Mouse (Mus musculus) hindbrain, postnatal 0 days (tissue): Measurements from ENCODE around the gene Bspry. TPM values are rescaled to one million over a fixed set of nuclear protein-coding genes. Genes with fewer than 3 reads are reported as not detected.
"Not testable (repeated sequence)": the region's sequence is repeated elsewhere in the genome, so short reads cannot be mapped to it uniquely, and the experiment has no call there.

ENCODE experiments used
- ATAC-seq: fragments of 200-750 bp; cut with Nextera tagmentation; 2 replicates; pipeline ENCODE4 v1.8.0; 2017; ENCODE audit warnings: mild to moderate bottlenecking, moderate TSS enrichment, moderate library complexity
- DNase-seq: peaks from one replicate; pipeline ENCODE4 v3.0.0-alpha.2; 2015; ENCODE audit warnings: low spot score
- H3K27ac ChIP-seq: fragments of 300-500 bp; sonication (generic); 2 replicates; pipeline ENCODE4 v1.5.1; 2014; ENCODE audit warnings: mild to moderate bottlenecking
- H3K27me3 ChIP-seq: fragments of 300-500 bp; sonication (generic); 2 replicates; pipeline ENCODE4 v1.6.1; 2014; ENCODE audit warnings: low read length, mixed read lengths; ENCODE audit not compliant: insufficient read depth
- H3K36me3 ChIP-seq: fragments of 300-500 bp; sonication (generic); 2 replicates; pipeline ENCODE4 v1.6.1; 2014; ENCODE audit warnings: low read length, mixed read lengths; ENCODE audit not compliant: insufficient read depth
- H3K4me1 ChIP-seq: fragments of 300-500 bp; sonication (generic); 2 replicates; pipeline ENCODE4 v1.6.1; 2014; ENCODE audit warnings: antibody characterized with exemption, low read length, mixed read lengths; ENCODE audit not compliant: insufficient read depth
- H3K4me2 ChIP-seq: fragments of 300-500 bp; sonication (generic); 2 replicates; pipeline ENCODE4 v1.6.1; 2014; ENCODE audit warnings: low read depth, mild to moderate bottlenecking, low read length, moderate library complexity, mixed read lengths
- H3K4me3 ChIP-seq: fragments of 300-500 bp; sonication (generic); 2 replicates; pipeline ENCODE4 v1.5.1; 2014; ENCODE audit warnings: low read length
- H3K9ac ChIP-seq: fragments of 300-500 bp; sonication (generic); replicated peaks from 2 replicates; pipeline ENCODE4 v1.6.1; 2014; ENCODE audit warnings: mild to moderate bottlenecking, low read length, moderate library complexity, mixed read lengths
- H3K9me3 ChIP-seq: fragments of 300-500 bp; sonication (generic); 2 replicates; pipeline ENCODE4 v1.6.1; 2016; ENCODE audit warnings: low read length, mixed read lengths
- CTCF ChIP-seq: IDR thresholded peaks from 2 replicates; pipeline ENCODE4 v1.5.1; 2016; ENCODE audit warnings: antibody characterized with exemption, control low read depth, low read depth
- WGBS: fragments of 180-500 bp; shearing (Covaris S2); extraction: QIAGEN DNeasy Blood & Tissue Kit; methylation state at CpG from one replicate; pipeline ENCODE4 v1.1.7; 2014; 5-methylcytosine and 5-hydroxymethylcytosine counted together
- polyA plus RNA-seq: library from polyadenylated mRNA; unstranded; fragments of >200 nt; fragmentation: Nextera tagmentation; extraction: Ambion mirVana; gene quantifications from 2 replicates; pipeline ENCODE4 v1.2.1, GENCODE M21; 2015
- total RNA-seq: library from RNA; depleted of rRNA; stranded (reverse); fragments of >200 nt; gene quantifications from 2 replicates; pipeline ENCODE4 v1.2.3, GENCODE M21; 2014

Gene Bspry
- total and polyA plus RNA-seq, 2 experiments from 2014 or later, result 0.37 to 0.96 TPM

DNA sequence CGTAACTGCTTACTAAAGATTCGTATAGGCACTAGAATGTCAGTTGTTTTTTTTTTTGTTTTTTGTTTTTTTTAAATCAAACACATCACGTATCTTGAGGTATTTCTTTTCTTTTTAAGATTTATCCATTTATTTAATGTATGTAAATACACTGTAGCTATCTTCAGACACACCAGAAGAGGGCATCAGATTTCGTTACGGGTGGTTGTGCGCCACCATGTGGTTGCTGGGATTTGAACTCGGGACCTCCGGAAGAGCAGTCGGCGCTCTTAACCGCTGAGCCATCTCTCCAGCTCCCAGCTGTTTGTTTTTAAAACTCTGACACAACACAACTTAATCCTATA lies 288 bp upstream of the Bspry start:
- peak; percentile 65 for TF ChIP-seq CTCF
- 16% methylated on average over 11 of the region's 11 CpGs for WGBS
- H3K27ac ChIP-seq, H3K9me3 ChIP-seq, H3K27me3 ChIP-seq, DNase-seq, H3K36me3 ChIP-seq, H3K9ac ChIP-seq, H3K4me1 ChIP-seq: not testable (repeated sequence)
- Histone ChIP-seq H3K4me2 (peak overlapping the region; percentile 87), H3K4me3 (peak overlapping the region; percentile 47)
- peak; percentile 6; the same call in 1 of the 2 replicates for ATAC-seq

DNA sequence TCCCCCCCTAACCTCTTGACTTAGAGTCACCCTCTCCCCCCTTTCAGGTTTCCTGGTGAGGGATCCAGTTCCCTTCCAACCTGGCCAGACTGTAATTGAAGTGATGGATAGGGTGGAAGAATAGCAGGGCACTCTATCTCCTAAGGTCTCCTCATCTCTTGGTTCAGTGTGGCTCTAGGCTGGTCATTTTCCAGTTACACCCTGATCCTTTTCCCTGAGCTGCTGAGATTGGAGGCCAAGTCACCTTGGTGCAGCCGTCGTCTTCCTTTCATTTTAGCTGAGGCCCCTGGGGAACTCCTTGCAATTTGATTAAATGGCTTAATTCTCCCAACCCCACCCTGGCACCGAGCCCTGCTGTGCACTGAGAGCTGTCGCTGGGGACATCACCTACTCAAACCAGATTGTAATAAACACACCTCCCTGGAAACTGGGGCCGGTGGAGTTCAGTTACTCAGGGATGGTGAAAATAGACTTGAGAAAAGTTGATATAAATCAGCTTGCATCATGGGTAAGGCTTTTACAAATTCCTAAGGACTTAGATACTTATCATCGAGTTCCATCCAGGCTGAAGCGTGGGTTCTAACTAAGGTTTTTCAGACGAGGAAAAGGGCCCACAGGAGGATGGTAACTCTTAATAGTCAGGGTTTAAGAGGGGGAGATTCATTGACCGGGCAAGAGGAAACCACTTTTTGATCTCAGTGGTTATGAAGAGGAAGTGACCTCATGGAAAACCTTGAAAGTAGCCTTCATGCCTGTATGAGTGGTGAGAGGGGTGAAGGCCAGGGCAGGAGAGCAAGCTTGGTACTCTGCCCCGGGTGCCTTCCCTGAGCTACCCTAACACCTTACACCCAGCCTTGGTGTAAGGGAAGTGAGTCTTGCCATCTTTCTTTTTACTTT lies 1.1 kb downstream of the Bspry start:
- Histone ChIP-seq H3K9ac (no peak overlapping the region), H3K27me3 (no peaks in the 10 kb centered on the region), H3K9me3 (no peaks in the 10 kb centered on the region), H3K4me2 (no peak overlapping the region), H3K4me3 (no peak overlapping the region), H3K36me3 (no peaks in the 10 kb centered on the region), H3K4me1 (no peaks in the 10 kb centered on the region), H3K27ac (no peak overlapping the region)
- no peak for TF ChIP-seq CTCF
- WGBS, result 45% methylated on average over 10 of the region's 10 CpGs
- ATAC-seq (peak; percentile 22; the same call in 1 of the 2 replicates), DNase-seq (no peak)

- no peak overlapping the region for H3K4me2 ChIP-seq
- WGBS, result 88% methylated on average over 3 of the region's 3 CpGs
- no peak overlapping the region for H3K4me3 ChIP-seq
- ATAC-seq (no peak), DNase-seq (no peak)
- H3K9me3 ChIP-seq, result no peaks in the 10 kb centered on the region
- H3K9ac ChIP-seq, result no peak overlapping the region
- no peaks in the 10 kb centered on the region for H3K27me3 ChIP-seq
- TF ChIP-seq CTCF, result no peak
- H3K27ac ChIP-seq, result no peak overlapping the region
- H3K4me1 ChIP-seq, result no peaks in the 10 kb centered on the region
- H3K36me3 ChIP-seq, result no peaks in the 10 kb centered on the region
Measured at GRCm38 (mm10) chr4:62484928-62485327, 5.1 kb downstream of the Bspry start.

- H3K4me2 ChIP-seq, result no peak overlapping the region
- H3K27ac ChIP-seq, result no peak overlapping the region
- no peaks in the 10 kb centered on the region for H3K9me3 ChIP-seq
- H3K4me3 ChIP-seq, result no peak overlapping the region
- DNase-seq, result no peak
- no peak for TF ChIP-seq CTCF
- H3K4me1 ChIP-seq, result no peaks in the 10 kb centered on the region
- no peaks in the 10 kb centered on the region for H3K36me3 ChIP-seq
- no peaks in the 10 kb centered on the region for H3K27me3 ChIP-seq
- H3K9ac ChIP-seq, result no peak overlapping the region
- 79% methylated on average over 8 of the region's 8 CpGs for WGBS
- ATAC-seq, result no peak
Measured at GRCm38 (mm10) chr4:62485450-62486161, 5.8 kb downstream of the Bspry start.

- no peak for ATAC-seq
- 88% methylated on average over 15 of the region's 15 CpGs for WGBS
- TF ChIP-seq CTCF, result no peak
Measured at GRCm38 (mm10) chr4:62486162-62486696, 6.4 kb downstream of the Bspry start.

GRCm38 (mm10) chr4:62487172-62487571 lies 7.3 kb downstream of the Bspry start:
- Histone ChIP-seq H3K36me3 (no peaks in the 10 kb centered on the region), H3K4me2 (no peak overlapping the region), H3K27me3 (no peaks in the 10 kb centered on the region), H3K27ac (no peak overlapping the region), H3K4me1 (no peaks in the 10 kb centered on the region), H3K9ac (no peak overlapping the region), H3K4me3 (no peak overlapping the region), H3K9me3 (no peaks in the 10 kb centered on the region)
- no peak for ATAC-seq
- no peak for TF ChIP-seq CTCF
- WGBS, result 96% methylated on average over 5 of the region's 5 CpGs
- DNase-seq, result no peak

More at GRCm38 (mm10) chr4:62486162-62486696, 6.4 kb downstream of the Bspry start:
- no peak overlapping the region for H3K27ac ChIP-seq
- H3K4me3 ChIP-seq, result no peak overlapping the region
- H3K4me2 ChIP-seq, result no peak overlapping the region
- no peaks in the 10 kb centered on the region for H3K9me3 ChIP-seq
- no peak overlapping the region for H3K9ac ChIP-seq
- H3K36me3 ChIP-seq, result no peaks in the 10 kb centered on the region
- H3K27me3 ChIP-seq, result no peaks in the 10 kb centered on the region
- no peak for DNase-seq
- H3K4me1 ChIP-seq, result no peaks in the 10 kb centered on the region
